In genomic region chr14:13934052-13934371, GRCm38 (mm10) we compare ENCODE assay signal across 11 mouse cellular contexts. TPM values are rescaled to one million over a fixed set of nuclear protein-coding genes. Genes with fewer than 3 reads are reported as not detected.
A peak's percentile ranks its signal among the peaks of the same experiment; 100 is the strongest.
DNase-seq lines count a peak whose midpoint lies in the region; ATAC-seq lines count a peak whose summit lies in the region.
"Had no signal": no experiment of that assay in that cellular context is flagged by ENCODE, and none has a peak within 500 bp of the region (broad histone marks: within the 10 kb centered on the region; RNA-seq: fewer than 3 reads in every experiment).

No protein-coding gene starts in this region.

- H3K9ac ChIP-seq in heart, embryonic 13.5 days: peak overlapping the region; percentile 79
- H3K9ac ChIP-seq in hindbrain, embryonic 14.5 days: peak overlapping the region; percentile 47; the same call in 1 of the 2 replicates

- H3K4me3 ChIP-seq in heart, embryonic 13.5 days: peak overlapping the region; percentile 58
- H3K4me3 ChIP-seq in brown adipose tissue, adult 24 weeks (ENCODE audit: insufficient read depth, low read depth, low read length): peak overlapping the region; percentile 40
- no peak overlapping the region for H3K4me3 ChIP-seq in hindbrain, embryonic 14.5 days (replicated peaks; ENCODE audit: low read length)

- no peak for DNase-seq in heart, postnatal 4 days
- no peak for DNase-seq in hindbrain, embryonic 14.5 days (ENCODE audit: low spot score)
- no peak for DNase-seq in adrenal gland, postnatal 25 days
- DNase-seq in testis, postnatal 10 days (ENCODE audit: low spot score): no peak
- no peak for DNase-seq in spleen, postnatal 10 days (ENCODE audit: low spot score in 2 of 2)
- DNase-seq: gastrocnemius, postnatal 14 days had no signal

- peak overlapping the region; percentile 87 for H3K4me2 ChIP-seq in heart, embryonic 13.5 days
- peak overlapping the region; percentile 57 for H3K4me2 ChIP-seq in hindbrain, embryonic 14.5 days (replicated peaks)

- no peak for ATAC-seq in heart, embryonic 13.5 days (ENCODE audit: extremely low read depth, insufficient number of reproducible peaks, low FRiP score, low TSS enrichment)
- ATAC-seq in hindbrain, embryonic 14.5 days (ENCODE audit: low FRiP score): 0 out of 2 replicates have a peak, but pooled peaks have one; percentile 8
- peak; percentile 60 for ATAC-seq in megakaryocyte progenitor cell, adult 5-6 weeks (replicated peaks; ENCODE audit: poor library complexity)

- H3K4me1 ChIP-seq in heart, embryonic 13.5 days: peaks cover 9% of the 10 kb centered on the region; the same call in 1 of the 2 replicates
- no peaks in the 10 kb centered on the region for H3K4me1 ChIP-seq in brown adipose tissue, adult 24 weeks (ENCODE audit: control insufficient read depth, insufficient read depth, insufficient read length, low read length)
- H3K4me1 ChIP-seq in hindbrain, embryonic 14.5 days (replicated peaks; ENCODE audit: control insufficient read depth, insufficient read depth, low read length): no peaks in the 10 kb centered on the region

- H3K9me3 ChIP-seq in heart, embryonic 13.5 days: peaks cover 13% of the 10 kb centered on the region
- 0 out of 2 replicates have a peak, but pooled peaks cover 2% of the 10 kb centered on the region for H3K9me3 ChIP-seq in hindbrain, embryonic 14.5 days (ENCODE audit: control insufficient read depth, low read length)

- no peak overlapping the region for H3K27ac ChIP-seq in heart, embryonic 13.5 days (replicated peaks)
- H3K27ac ChIP-seq in brown adipose tissue, adult 24 weeks (replicated peaks; ENCODE audit: low read depth, low read length): no peak overlapping the region
- H3K27ac ChIP-seq in hindbrain, embryonic 14.5 days: no peak overlapping the region

- no peaks in the 10 kb centered on the region for H3K36me3 ChIP-seq in heart, embryonic 13.5 days
- no peaks in the 10 kb centered on the region for H3K36me3 ChIP-seq in hindbrain, embryonic 14.5 days (replicated peaks; ENCODE audit: control insufficient read depth, insufficient read depth)

- 42% methylated on average over 5 of the region's 5 CpGs for WGBS in heart, embryonic 13.5 days
- WGBS in hindbrain, embryonic 14.5 days: 61% methylated on average over 5 of the region's 5 CpGs

- H3K27me3 ChIP-seq in heart, embryonic 13.5 days (replicated peaks): no peaks in the 10 kb centered on the region
- H3K27me3 ChIP-seq in hindbrain, embryonic 14.5 days (ENCODE audit: control insufficient read depth, insufficient read depth, low read length): no peaks in the 10 kb centered on the region
- H3K27me3 ChIP-seq: CH12.LX had no signal

RNA-seq across cellular contexts. Expression of gene Gm281, which starts 19.7 kb away (rescaled TPM):
- not detected in 2 replicates for polyA plus RNA-seq in heart, embryonic 13.5 days (2015; fragmentation: Nextera tagmentation; extraction: Ambion mirVana)
- total RNA-seq in heart, postnatal 4 days (2021): not detected
- not detected in 2 replicates for polyA plus RNA-seq in brown adipose tissue, adult 24 weeks (2012; ENCODE audit: insufficient read depth, insufficient read length, missing spikeins)
- polyA plus RNA-seq in hindbrain, embryonic 14.5 days (2014; fragmentation: Nextera tagmentation; extraction: Ambion mirVana): 0.08 TPM in 1 of 2 replicates, not detected in the other
- total RNA-seq in megakaryocyte progenitor cell, adult 5-6 weeks (2015): not detected in 2 replicates
- not detected in 2 replicates for total RNA-seq in megakaryocyte progenitor cell, adult 5-6 weeks (2017)
- not detected in 2 replicates for total RNA-seq in adrenal gland, postnatal 25 days (2021)
- total RNA-seq: CH12.LX; gastrocnemius, postnatal 14 days had no signal
- polyA plus RNA-seq: brain, embryonic 14.5 days had no signal

RNA-seq across cellular contexts. Expression of gene Atxn7, which starts 27.2 kb away (rescaled TPM):
- polyA plus RNA-seq in heart, embryonic 13.5 days (2015; fragmentation: Nextera tagmentation; extraction: Ambion mirVana): 2.7 and 3.1 TPM in 2 replicates
- total RNA-seq in heart, postnatal 4 days (2021): 10 to 100 TPM; 17.2 to 22.8 TPM
- 5.2 and 10.3 TPM in 2 replicates for polyA plus RNA-seq in brown adipose tissue, adult 24 weeks (2012; ENCODE audit: insufficient read depth, insufficient read length, missing spikeins)
- 5.0 and 5.1 TPM in 2 replicates for polyA plus RNA-seq in hindbrain, embryonic 14.5 days (2014; fragmentation: Nextera tagmentation; extraction: Ambion mirVana)
- 13.4 and 16.0 TPM in 2 replicates for total RNA-seq in megakaryocyte progenitor cell, adult 5-6 weeks (2015)
- total RNA-seq in megakaryocyte progenitor cell, adult 5-6 weeks (2017): 14.6 and 14.8 TPM in 2 replicates
- total RNA-seq in adrenal gland, postnatal 25 days (2021): 28.7 and 30.4 TPM in 2 replicates

RNA-seq across cellular contexts. Expression of gene Thoc7, which starts 27.6 kb away (rescaled TPM):
- 146 and 164 TPM in 2 replicates for polyA plus RNA-seq in heart, embryonic 13.5 days (2015; fragmentation: Nextera tagmentation; extraction: Ambion mirVana)
- total RNA-seq in heart, postnatal 4 days (2021): 100 to 1,000 TPM; 133 to 142 TPM
- 102 and 127 TPM in 2 replicates for polyA plus RNA-seq in brown adipose tissue, adult 24 weeks (2012; ENCODE audit: insufficient read depth, insufficient read length, missing spikeins)
- polyA plus RNA-seq in hindbrain, embryonic 14.5 days (2014; fragmentation: Nextera tagmentation; extraction: Ambion mirVana): 197 and 201 TPM in 2 replicates
- total RNA-seq in megakaryocyte progenitor cell, adult 5-6 weeks (2015): 296 and 301 TPM in 2 replicates
- 248 and 345 TPM in 2 replicates for total RNA-seq in megakaryocyte progenitor cell, adult 5-6 weeks (2017)
- total RNA-seq in adrenal gland, postnatal 25 days (2021): 105 and 129 TPM in 2 replicates
